Mouse (Mus musculus) forebrain, postnatal 0 days (tissue): ENCODE measurements at regions not wholly inside any gene's neighbourhood (a gene's known extent, or its start where the extent isn't known, plus 50 kb on each side); places are given as distances from the start of the nearest gene placed in this dataset.

Source experiments
- ATAC-seq: fragments of 200-750 bp; cut with Nextera tagmentation; 2 replicates; pipeline ENCODE4 v1.8.0; 2017; ENCODE audit warnings: mild to moderate bottlenecking, moderate library complexity
- DNase-seq: peaks from one replicate; pipeline ENCODE4 v3.0.0-alpha.2; 2015
- H3K27ac ChIP-seq: fragments of 300-500 bp; sonication (generic); 2 replicates; pipeline ENCODE4 v1.5.1; 2014; ENCODE audit warnings: low read depth, mild to moderate bottlenecking, antibody characterized with exemption, low read length, moderate library complexity, mixed read lengths
- H3K27me3 ChIP-seq: fragments of 300-500 bp; sonication (generic); 2 replicates; pipeline ENCODE4 v1.6.1; 2014; ENCODE audit warnings: mild to moderate bottlenecking, low read length, mixed read lengths; ENCODE audit not compliant: insufficient read depth
- H3K36me3 ChIP-seq: fragments of 300-500 bp; sonication (generic); 2 replicates; pipeline ENCODE4 v1.6.1; 2014; ENCODE audit warnings: mild to moderate bottlenecking, moderate library complexity; ENCODE audit not compliant: insufficient read depth
- H3K4me1 ChIP-seq: fragments of 300-500 bp; sonication (generic); 2 replicates; pipeline ENCODE4 v1.6.1; 2014; ENCODE audit warnings: antibody characterized with exemption; ENCODE audit not compliant: insufficient read depth
- H3K4me2 ChIP-seq: fragments of 300-500 bp; sonication (generic); 2 replicates; pipeline ENCODE4 v1.6.1; 2014; ENCODE audit warnings: low read depth, mild to moderate bottlenecking, moderate library complexity
- H3K4me3 ChIP-seq: fragments of 300-500 bp; sonication (generic); 2 replicates; pipeline ENCODE4 v1.5.1; 2014; ENCODE audit warnings: low read depth, low read length, mixed read lengths
- H3K9ac ChIP-seq: fragments of 300-500 bp; sonication (generic); 2 replicates; pipeline ENCODE4 v1.6.1; 2014; ENCODE audit warnings: mild to moderate bottlenecking
- H3K9me3 ChIP-seq: fragments of 300-500 bp; sonication (generic); 2 replicates; pipeline ENCODE4 v1.6.1; 2016; ENCODE audit warnings: low read length
- CTCF ChIP-seq: sonication (generic); IDR thresholded peaks from 2 replicates; pipeline ENCODE4 v1.5.1; 2016; ENCODE audit warnings: antibody characterized with exemption, control low read depth, low read depth
- WGBS: fragments of 180-500 bp; shearing (Covaris S2); extraction: QIAGEN DNeasy Blood & Tissue Kit; methylation state at CpG from one replicate; pipeline ENCODE4 v1.1.7; 2014; 5-methylcytosine and 5-hydroxymethylcytosine counted together

DNA sequence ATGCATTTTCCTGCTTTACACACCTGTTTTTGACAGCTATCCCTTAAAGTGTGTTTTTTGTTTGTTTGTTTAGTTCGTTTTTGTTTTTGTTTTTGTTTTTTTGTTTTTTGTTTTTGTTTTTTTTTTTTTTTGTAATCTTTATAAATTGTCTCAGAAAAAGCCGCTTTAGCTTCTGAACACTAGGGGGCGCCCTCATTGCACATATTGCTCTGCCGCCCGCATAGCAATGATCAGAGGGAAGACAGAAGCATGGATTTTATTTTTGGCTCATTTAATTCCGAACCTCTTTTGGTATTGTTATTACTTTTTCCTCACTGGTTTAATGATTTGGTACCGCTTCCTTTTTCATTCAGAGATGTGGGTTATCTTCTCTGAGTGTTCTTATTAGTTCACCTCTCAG is 569.9 kb upstream of the Gm10800 start:
- Histone ChIP-seq H3K4me2 (no peak overlapping the region), H3K4me1 (no peaks in the 10 kb centered on the region), H3K27me3 (no peaks in the 10 kb centered on the region), H3K36me3 (no peaks in the 10 kb centered on the region), H3K4me3 (no peak overlapping the region), H3K9ac (no peak overlapping the region), H3K27ac (no peak overlapping the region), H3K9me3 (no peaks in the 10 kb centered on the region)
- ATAC-seq (no peak), DNase-seq (peak; percentile 76)
- WGBS, result 3% methylated on average over 7 of the region's 7 CpGs
- peak; percentile 80 for TF ChIP-seq CTCF
